Mouse (Mus musculus) forelimb bud, embryonic 11.5 days (tissue): ENCODE data around the gene Olfr920.

ENCODE experiments used
- DNase-seq: peaks from one replicate; pipeline ENCODE4 v3.0.0-alpha.2; 2012; ENCODE audit warnings: low read depth, low spot score

Gene Olfr920

DNA sequence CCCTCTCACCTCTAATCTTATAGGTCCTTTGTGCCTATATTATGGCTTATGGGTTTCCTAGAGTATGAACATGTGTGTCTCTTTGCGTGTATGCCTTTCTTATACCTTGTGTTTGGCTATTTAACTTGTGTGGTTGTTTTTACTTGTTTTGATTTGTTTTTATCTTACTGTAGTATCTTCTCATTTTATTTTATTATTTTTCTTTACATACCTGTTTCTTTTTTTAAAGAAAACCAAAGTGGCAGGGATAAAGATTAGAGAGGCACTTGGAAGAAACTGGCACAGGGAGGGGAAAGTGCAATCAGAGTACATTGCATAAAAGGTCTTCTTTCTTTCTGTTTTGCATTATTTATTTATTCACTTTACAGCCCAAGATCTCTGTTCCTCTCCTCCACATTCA lies at the start of gene Olfr920:
Gene Olfr920 (plus strand): TSS at position 301 of the 400 bp plus-strand sequence.
- DNase-seq, result no peak

DNA sequence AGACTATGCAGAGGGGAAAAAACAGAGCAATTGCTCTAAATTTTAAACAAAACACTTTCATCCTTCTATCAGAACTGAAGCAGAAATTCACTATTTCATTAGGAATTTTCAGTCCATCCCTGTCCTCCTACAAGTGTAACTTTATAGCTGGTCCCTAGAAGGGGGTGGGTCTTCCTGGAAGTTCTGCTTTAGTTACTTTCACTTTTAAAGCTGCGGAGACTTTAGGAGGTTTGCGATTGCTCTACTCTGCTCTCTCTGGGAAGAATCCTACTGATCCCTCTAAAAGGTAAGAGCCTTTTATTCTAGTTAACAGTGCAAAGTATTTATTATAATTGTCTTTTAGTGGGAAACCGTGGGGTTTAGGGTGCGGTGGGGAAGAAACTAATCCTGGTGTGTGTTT lies 34.0 kb upstream of the Olfr920 start, which contains the start of gene Vwa5a:
Gene Vwa5a (plus strand): TSS at position 167 of the 400 bp plus-strand sequence.
- peak; percentile 33 for DNase-seq

DNA sequence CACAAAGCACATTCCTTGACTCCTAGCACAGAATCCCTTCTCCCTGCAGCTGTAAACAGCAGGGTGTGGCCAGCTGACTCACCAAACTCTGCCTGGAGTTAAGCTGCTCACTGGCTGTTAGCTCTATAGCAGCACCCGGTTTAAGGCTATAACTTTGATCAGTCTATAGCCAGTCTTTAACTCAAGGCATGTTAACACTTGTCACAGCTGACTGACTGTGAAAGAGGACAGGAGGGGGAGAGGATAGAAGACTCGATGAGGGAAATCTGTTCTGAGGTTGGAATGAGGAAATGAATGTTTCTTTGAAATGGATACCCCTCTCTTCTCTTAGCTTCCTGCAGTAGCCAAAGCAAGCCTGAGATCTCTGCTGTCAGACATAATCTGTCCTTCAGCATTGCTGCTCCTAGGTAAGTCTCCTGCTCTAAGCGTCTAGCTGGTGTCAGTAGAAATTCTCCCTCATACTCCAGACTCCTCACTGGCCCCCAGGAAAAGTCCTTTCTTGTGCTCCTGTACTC lies 33.1 kb upstream of the Olfr920 start:
- DNase-seq, result peak; percentile 16

DNA sequence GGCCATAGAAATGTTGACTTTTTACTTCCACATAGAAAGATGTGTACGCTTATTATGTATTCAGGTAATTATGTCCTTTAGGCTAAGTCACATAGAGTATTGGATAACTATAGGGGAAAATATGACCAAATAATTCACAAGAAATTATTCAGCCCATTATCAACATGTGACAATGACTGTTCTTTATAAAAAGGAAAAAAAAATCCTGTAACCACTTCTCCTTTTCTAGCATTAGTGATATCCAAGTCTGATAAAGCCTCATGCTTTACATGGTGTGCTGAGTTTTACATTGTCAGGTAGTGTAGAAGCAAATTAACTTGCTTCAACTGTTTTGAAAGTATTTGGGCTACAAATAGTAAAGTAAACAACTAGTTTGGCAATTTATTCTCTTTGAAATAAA lies 28.1 kb upstream of the Olfr920 start:
- no peak for DNase-seq

DNA sequence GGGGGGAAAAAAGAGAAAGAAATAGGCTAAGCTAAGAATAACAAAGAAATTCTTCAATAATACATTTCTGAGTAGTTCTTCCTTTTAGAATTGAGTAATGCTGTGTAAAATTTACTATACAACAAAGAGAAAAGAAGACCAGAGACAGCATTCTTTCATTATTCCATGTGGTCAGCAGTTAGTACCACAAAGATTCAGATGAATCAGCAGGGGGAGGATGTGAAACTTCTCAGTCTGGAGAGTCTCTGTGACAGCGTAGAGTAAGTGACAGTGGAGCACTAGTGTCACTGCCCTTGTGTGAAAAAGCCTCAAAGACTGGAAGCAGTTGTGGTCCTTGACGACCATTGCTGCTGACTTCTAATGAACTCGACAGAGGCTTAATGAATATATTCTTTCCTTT lies 23.9 kb upstream of the Olfr920 start:
- DNase-seq, result no peak

DNA sequence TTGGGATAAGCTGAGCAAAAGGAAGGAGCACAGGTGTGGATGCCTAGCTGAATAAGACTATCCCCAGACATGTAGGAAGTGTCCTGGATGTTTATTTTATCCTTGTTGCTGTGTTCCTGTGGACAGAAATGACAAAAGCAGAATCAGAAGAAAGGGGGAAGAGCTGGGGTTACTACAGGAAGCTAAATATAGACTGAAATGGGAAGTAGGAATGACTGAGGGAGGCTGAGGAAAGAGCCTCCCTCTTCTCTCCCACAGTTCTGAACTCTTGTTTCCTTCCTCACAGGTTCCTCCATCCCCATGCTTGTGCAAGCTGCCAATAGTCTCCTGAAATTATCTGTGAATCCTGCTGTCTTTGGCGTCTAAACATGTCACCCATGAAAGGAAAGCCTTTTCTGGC lies 10.7 kb upstream of the Olfr920 start:
- DNase-seq, result no peak

DNA sequence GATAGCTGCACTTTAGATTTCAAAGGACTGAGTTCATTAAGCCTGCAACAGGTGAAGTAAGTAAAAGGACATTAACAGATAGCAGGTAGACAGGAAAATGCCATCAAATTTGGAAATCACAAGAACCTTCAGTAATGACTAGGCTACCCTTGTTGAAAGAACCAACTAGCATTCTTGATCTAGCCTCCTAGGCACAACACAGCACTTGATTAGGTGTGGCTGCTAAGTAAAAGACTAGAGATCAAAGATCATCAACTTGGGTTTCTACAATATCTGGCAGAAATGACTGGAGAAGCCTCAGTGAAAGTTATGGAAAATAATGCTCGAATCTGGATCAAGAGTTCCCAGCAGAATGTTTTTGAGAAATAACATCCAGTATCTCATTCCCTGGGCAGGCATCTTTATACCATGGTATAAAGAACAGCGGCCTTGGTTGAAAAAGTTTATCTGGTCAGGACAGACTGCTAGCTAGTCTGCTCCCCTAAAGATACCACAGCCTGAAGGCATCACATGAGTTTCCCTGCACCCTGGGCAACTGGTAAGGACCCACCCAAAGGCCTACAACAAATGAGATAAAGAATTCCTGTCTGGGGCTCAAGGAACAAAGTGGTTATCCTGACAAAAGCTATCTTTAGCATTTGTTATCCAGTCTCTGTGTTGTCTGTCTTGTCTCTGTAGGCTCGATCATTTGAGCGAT lies 7.3 kb upstream of the Olfr920 start:
- DNase-seq, result no peak

DNA sequence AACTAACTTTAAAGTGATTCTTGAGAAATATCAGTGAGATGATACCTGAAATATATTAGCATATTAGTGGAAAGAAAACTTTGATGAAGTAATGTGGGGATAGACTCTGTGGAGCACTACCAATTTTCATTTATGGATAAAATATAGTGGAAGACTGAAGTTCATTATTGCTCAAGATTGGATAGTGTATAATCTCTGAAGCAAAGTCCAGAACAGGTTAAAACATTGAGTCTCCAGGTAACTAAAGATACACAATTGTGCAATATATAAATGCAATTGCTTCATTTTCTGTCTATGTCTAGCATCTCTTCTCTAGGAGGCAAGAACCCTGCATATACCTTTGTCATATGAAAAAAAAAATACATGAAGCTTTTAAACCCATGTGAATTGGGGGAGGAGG lies 20.7 kb downstream of the Olfr920 start, which contains the start of gene Olfr921:
Gene Olfr921 (plus strand): TSS at position 301 of the 400 bp plus-strand sequence.
- DNase-seq, result no peak

DNA sequence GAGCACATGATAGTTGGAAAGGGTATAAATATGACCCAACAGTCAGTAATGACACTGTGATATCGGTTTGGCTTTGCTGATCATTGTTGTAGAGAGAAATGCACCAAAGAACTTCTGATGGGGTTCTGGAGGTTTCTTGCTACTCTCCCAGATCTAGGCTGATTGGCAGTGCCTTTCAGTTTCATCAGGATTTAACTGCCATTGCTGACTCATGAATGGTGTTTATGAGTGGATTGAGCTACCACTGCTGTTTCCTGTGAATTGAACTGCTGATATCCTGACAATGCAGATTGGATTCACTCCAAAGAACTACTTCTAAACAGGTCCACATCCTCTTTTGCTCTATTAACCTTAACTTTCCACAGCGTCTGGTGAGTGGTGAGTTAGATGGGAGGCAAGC lies 40.6 kb downstream of the Olfr920 start:
- DNase-seq, result no peak

DNA sequence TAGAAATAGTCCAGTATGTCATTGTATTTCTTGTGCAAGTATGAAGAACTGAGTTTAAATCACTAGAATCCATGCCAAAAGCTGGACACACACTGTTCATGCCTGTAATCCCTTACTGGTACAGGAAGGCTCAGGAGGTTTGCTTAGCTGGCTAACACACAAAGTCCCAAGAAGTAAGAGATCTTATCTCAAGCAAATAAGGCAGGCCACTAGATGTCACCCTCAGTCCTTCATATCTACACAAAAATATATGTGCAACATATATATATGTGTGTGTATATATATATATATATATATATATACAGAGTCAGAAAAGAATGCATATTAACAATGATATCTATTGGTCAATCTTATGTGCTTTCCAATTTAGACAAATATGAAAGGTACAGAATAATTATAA lies 53.6 kb downstream of the Olfr920 start:
- DNase-seq, result no peak
